Mouse (Mus musculus) heart, postnatal 10 days (tissue): ENCODE results near the gene Nbr1. TPM values are rescaled to one million over a fixed set of nuclear protein-coding genes. Genes with fewer than 3 reads are reported as not detected.
"Not testable (repeated sequence)": the region's sequence is repeated elsewhere in the genome, so short reads cannot be mapped to it uniquely, and the experiment has no call there.

ENCODE experiments used
- DNase-seq, 2 experiments: peaks; one replicate each; pipeline ENCODE4 v3.0.0; 2021
- intact Hi-C: fragments of 180-260 bp; cut with DNase I; formaldehyde crosslinking; loops from one replicate; pipeline ENCODE4 v1.15.1; 2025
- total RNA-seq, 2 experiments: library from RNA; stranded (reverse); gene quantifications; 2 replicates each; pipeline ENCODE4 v1.2.3; 2021

The Nbr1 gene
- total RNA-seq, 2 experiments from 2014 or later: 100 TPM

GRCm38 (mm10) chr11:101582054-101583035 is 30.4 kb downstream of the Nbr1 start, which contains the start of gene Tmem106a:
Gene Tmem106a (plus strand): TSS chr11:101582242.
- intact Hi-C loops: no loop called here

GRCm38 (mm10) chr11:101583205-101583604 is 31.3 kb downstream of the Nbr1 start:
- no peak for DNase-seq
- intact Hi-C loops: no loop called here

More at GRCm38 (mm10) chr11:101582054-101583035, 30.4 kb downstream of the Nbr1 start, which contains the start of gene Tmem106a:
- DNase-seq: peak; percentile 67 to 69

- DNase-seq, intact Hi-C loops: not testable (repeated sequence)
Measured at GRCm38 (mm10) chr11:101585031-101585430, 33.1 kb downstream of the Nbr1 start.

GRCm38 (mm10) chr11:101585805-101586204 is 33.9 kb downstream of the Nbr1 start:
- intact Hi-C loops: no loop called here

GRCm38 (mm10) chr11:101587676-101588075 is 35.7 kb downstream of the Nbr1 start:
- intact Hi-C loops: no loop called here
- no peak for DNase-seq

More at GRCm38 (mm10) chr11:101585805-101586204, 33.9 kb downstream of the Nbr1 start:
- no peak for DNase-seq

- intact Hi-C loops: no loop called here
- DNase-seq: no peak
Measured at GRCm38 (mm10) chr11:101588868-101589267, 36.9 kb downstream of the Nbr1 start.

DNA sequence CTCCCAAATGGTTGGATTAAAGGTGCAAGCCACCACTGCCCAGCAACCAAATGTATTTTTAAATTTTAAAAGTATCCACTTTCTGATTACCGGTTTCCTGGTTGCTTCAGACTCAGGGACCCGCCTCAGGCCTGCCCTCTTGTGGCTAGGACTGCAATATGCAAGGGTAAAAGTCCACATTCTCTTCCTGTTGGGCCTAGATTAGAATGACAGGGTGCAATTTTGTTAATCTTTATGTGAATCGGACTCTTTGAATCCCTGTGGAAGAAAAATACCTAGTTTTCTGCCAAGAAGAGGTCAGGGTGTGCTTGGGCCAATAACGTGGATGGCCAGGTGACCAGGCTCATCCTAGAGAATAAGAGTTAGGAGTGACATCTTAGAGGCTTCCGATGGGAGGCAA is 37.5 kb downstream of the Nbr1 start:
- intact Hi-C loops: no loop called here
- DNase-seq: peak; percentile 59 to 79

- intact Hi-C loops: no loop called here
- DNase-seq: no peak
Measured at GRCm38 (mm10) chr11:101589989-101590624, 38.2 kb downstream of the Nbr1 start.

GRCm38 (mm10) chr11:101599156-101599555 is 47.2 kb downstream of the Nbr1 start, which contains the start of gene Gm11634:
Gene Gm11634 (minus strand): TSS chr11:101599256.
- intact Hi-C loops: no loop called here
- no peak for DNase-seq

DNA sequence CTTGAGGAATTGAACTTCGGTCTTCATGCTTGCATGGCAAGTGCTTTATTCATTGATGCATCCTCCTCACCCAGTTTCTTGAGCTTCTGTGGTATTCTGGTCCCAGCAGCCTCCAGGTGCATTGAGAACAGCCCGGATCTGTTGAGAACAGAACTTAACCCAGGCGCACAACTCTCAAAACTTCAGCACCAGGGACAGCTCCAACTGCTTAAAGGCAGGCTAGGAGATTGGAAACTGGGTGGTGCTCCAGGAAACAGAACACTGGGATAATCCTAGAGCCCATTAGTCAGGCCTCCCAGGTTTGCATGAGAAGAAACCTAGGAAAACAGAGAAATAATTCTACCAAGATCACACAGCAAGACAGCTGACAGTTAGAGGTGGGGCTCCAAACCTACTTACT is 50.5 kb downstream of the Nbr1 start:
- peak; percentile 76 to 87 for DNase-seq
- intact Hi-C loops: no loop called here

DNA sequence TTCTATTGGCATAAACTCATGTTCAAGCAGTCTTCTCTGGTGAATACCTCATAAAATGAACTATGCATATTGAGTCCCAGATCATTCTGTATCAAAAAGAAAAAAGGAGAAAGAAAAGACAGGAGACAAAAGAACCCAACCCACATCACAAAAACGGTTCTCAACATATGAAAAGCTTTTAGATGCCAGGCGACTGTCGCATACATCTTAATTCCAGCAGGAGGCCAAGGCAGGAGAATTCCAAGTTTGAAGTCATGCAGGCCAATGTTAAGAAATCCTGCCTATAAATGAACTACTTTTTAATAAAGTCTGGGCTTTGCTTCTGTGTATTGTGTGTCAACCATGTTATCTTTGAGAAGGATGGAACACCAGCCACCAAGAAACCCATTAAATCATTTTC is 52.2 kb downstream of the Nbr1 start:
- intact Hi-C loops: no loop called here
- DNase-seq: no peak

GRCm38 (mm10) chr11:101604531-101605453 is 52.8 kb downstream of the Nbr1 start:
- intact Hi-C loops: not testable (repeated sequence)

GRCm38 (mm10) chr11:101607134-101607533 is 55.2 kb downstream of the Nbr1 start:
- intact Hi-C loops, DNase-seq: not testable (repeated sequence)

More at GRCm38 (mm10) chr11:101604531-101605453, 52.8 kb downstream of the Nbr1 start:
- peak; percentile 73 to 82 for DNase-seq

- no peak for DNase-seq
- intact Hi-C loops: no loop called here
Measured at GRCm38 (mm10) chr11:101610445-101610844, 58.5 kb downstream of the Nbr1 start.

GRCm38 (mm10) chr11:101613596-101613995 is 61.6 kb downstream of the Nbr1 start:
- no peak for DNase-seq
- intact Hi-C loops: no loop called here

DNA sequence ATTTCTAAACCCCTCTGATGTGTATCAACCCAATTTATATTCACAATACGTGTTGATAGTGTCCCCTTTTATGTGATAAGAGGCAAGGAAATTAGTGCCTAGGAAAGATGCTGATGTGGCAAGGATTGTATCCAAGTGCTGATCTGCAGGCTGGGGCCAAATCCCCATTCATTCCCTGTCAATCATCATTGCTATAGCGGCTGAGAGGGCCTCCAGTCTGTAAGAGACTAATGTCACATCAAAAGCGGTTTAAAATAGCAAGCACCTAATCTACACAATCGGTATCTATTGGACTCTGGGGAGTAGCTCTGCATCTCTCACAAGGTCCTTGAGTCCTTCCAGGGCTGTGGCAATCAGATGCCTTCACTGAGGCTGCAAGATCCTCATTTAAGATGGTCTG is 62.2 kb downstream of the Nbr1 start:
- DNase-seq: no peak
- intact Hi-C loops: no loop called here

GRCm38 (mm10) chr11:101615380-101615779 is 63.4 kb downstream of the Nbr1 start:
- intact Hi-C loops: no loop called here
- DNase-seq: no peak

DNA sequence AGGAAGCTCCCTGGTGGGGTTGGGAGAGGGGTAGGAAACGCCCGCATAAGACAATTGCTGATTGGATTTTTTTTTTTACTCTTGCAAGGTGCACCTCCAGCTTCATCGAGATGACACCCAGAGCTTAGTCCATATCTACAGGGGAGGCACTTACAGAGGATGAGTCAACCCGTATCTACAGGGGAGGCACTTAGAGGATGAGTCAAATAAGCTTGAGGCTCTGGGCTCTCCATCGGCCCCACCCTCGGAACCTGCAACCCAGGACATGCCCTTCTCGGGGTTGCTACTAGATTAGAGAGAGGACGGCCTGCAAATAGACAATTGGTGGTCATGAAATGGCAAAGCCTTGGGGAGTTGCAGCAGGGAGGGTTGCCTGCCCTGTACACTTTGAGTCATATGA is 64.2 kb downstream of the Nbr1 start:
- no peak for DNase-seq
- intact Hi-C loops: no loop called here

DNA sequence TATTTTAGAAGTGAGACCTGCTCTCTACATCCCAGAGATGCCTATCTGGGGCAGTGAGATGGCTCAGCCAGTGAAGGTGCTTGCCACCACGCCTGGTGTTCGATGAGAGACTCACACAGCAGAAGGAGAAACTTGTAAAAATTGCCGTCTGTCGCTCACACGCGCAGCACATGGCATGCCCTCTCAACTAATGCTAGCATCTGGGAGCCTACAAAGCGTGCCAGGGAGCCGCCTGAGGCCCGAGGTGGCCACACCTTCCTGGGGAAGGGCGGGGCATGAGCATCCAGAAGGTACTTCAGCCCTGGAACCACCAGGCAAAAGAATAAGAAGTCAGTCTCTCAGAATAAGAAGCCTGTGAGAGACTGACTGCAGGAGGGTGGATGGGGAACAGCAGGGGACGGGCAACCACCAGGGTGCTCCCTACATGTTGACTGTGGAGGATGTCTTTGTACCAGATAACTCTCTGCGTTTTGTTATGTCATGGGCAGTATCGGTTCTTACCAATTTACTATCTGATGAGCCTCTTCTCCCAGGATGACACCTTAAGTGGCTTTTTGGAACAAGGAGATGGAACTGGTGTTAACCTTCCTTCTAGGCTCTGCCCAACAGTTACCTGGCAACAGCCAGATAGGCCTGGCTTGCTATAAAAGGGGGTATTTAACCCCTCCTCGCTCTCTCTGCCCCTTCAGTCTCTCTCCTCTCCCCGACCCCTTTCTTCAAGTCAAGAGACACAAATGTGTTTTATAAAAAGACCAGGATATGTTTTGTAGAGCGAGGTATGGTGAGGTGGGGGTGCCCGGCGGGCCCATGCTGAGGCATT is 65.2 kb downstream of the Nbr1 start:
- intact Hi-C loops: no loop called here
- DNase-seq: no peak
